Mouse (Mus musculus) lung, postnatal 0 days (tissue): ENCODE measurements around the gene Pnp2. TPM values are rescaled to one million over a fixed set of nuclear protein-coding genes. Genes with fewer than 3 reads are reported as not detected.
"Not testable (repeated sequence)": the region's sequence is repeated elsewhere in the genome, so short reads cannot be mapped to it uniquely, and the experiment has no call there.

ENCODE experiments used
- ATAC-seq: fragments of 200-750 bp; cut with Nextera tagmentation; 2 replicates; pipeline ENCODE4 v1.8.0; 2017; ENCODE audit warnings: moderate library complexity
- DNase-seq: peaks from one replicate; pipeline ENCODE4 v3.0.0-alpha.2; 2016; ENCODE audit warnings: low spot score
- H3K27ac ChIP-seq: fragments of 300-500 bp; sonication (generic); 2 replicates; pipeline ENCODE4 v1.5.1; 2014; ENCODE audit warnings: antibody characterized with exemption, mild to moderate bottlenecking, low read length, mixed read lengths
- H3K27me3 ChIP-seq: fragments of 300-500 bp; sonication (generic); replicated peaks from 2 replicates; pipeline ENCODE4 v1.6.1; 2014; ENCODE audit warnings: low read length, mixed read lengths; ENCODE audit not compliant: insufficient read depth
- H3K36me3 ChIP-seq: fragments of 300-500 bp; sonication (generic); 2 replicates; pipeline ENCODE4 v1.6.1; 2014; ENCODE audit warnings: low read length, mixed read lengths; ENCODE audit not compliant: insufficient read depth
- H3K4me1 ChIP-seq: fragments of 300-500 bp; sonication (generic); 2 replicates; pipeline ENCODE4 v1.6.1; 2014; ENCODE audit warnings: antibody characterized with exemption, low read depth, low read length, mixed read lengths; ENCODE audit not compliant: insufficient read depth
- H3K4me2 ChIP-seq: fragments of 300-500 bp; sonication (generic); replicated peaks from 2 replicates; pipeline ENCODE4 v1.6.1; 2014; ENCODE audit warnings: low read depth, mild to moderate bottlenecking, low read length, moderate library complexity, mixed read lengths
- H3K4me3 ChIP-seq: fragments of 300-500 bp; sonication (generic); 2 replicates; pipeline ENCODE4 v1.5.1; 2014; ENCODE audit warnings: low read depth, low read length
- H3K9ac ChIP-seq: fragments of 300-500 bp; sonication (generic); replicated peaks from 2 replicates; pipeline ENCODE4 v1.6.1; 2014; ENCODE audit warnings: low read depth, mild to moderate bottlenecking
- H3K9me3 ChIP-seq: fragments of 300-500 bp; sonication (generic); 2 replicates; pipeline ENCODE4 v1.6.1; 2016; ENCODE audit warnings: low read length, mixed read lengths
- CTCF ChIP-seq: IDR thresholded peaks from 2 replicates; pipeline ENCODE4 v1.5.1; 2016; ENCODE audit warnings: antibody characterized with exemption, mild to moderate bottlenecking
- EP300 ChIP-seq: IDR thresholded peaks from 2 replicates; pipeline ENCODE4 v1.6.1; 2016; ENCODE audit warnings: antibody characterized with exemption, mild to moderate bottlenecking, control low read depth
- WGBS: fragments of 180-500 bp; shearing (Covaris S2); extraction: QIAGEN DNeasy Blood & Tissue Kit; methylation state at CpG from one replicate; pipeline ENCODE4 v1.1.7; 2014; 5-methylcytosine and 5-hydroxymethylcytosine counted together
- polyA plus RNA-seq: library from polyadenylated mRNA; unstranded; fragments of >200 nt; fragmentation: Nextera tagmentation; extraction: Ambion mirVana; gene quantifications from 2 replicates; pipeline ENCODE4 v1.2.1, GENCODE M21; 2015

Pnp2 gene
- polyA plus RNA-seq, 1 experiment from 2014 or later: 1.2 TPM

DNA sequence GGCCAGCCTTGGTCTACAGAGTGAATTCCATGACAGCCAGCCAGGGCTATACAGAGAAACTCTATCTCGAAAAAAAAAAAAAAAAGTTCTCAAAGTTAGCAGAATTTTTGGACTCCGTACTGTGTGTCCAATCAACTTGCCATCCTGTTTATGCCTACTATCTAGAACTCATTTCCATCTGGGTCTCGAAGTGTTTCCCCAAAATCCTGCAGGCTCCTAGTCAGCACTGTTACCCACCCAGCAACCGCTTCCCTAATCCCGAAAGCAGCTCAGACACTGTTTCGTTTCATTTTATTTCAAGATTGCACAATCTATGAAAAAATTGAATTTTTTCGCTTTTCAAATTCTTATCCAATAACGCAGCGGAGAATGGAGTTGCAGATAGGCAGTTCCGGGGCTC, 305 bp upstream of the Pnp2 start:
- Histone ChIP-seq H3K4me3 (no peak overlapping the region), H3K27me3 (no peaks in the 10 kb centered on the region), H3K27ac (no peak overlapping the region), H3K4me1 (no peaks in the 10 kb centered on the region), H3K9me3 (no peaks in the 10 kb centered on the region), H3K9ac (no peak overlapping the region), H3K36me3 (0 out of 2 replicates have a peak, but pooled peaks cover 7% of the 10 kb centered on the region), H3K4me2 (no peak overlapping the region; the same call in 1 of the 2 replicates)
- no peak for ATAC-seq
- TF ChIP-seq EP300: no peak
- no peak for TF ChIP-seq CTCF
- WGBS: 72% methylated on average over 10 of the region's 10 CpGs
- peak; percentile 12 for DNase-seq

DNA sequence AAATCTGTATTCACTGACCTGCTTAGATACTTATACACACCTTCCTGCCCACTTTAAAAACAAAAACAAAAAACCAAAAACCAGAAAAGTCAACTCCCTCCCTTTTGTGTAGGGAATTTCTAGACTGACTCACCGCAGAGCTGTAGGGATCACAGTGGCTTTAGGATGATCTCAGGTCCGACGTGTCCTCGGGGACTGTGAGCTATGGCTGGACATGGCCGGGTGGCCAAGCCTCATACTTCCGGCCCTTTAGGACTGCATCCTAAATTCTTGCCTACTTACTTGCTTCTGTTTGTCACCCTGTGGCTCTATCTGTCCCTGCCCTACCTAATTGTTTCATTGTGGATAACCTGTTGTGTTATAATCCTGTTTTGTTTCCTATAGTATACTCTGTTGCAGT, 932 bp downstream of the Pnp2 start:
- not testable (repeated sequence) for DNase-seq, H3K36me3 ChIP-seq, ATAC-seq, H3K9ac ChIP-seq, H3K4me1 ChIP-seq, H3K27me3 ChIP-seq, H3K4me2 ChIP-seq, H3K4me3 ChIP-seq, H3K27ac ChIP-seq, H3K9me3 ChIP-seq
- 81% methylated on average over 6 of the region's 6 CpGs for WGBS

DNA sequence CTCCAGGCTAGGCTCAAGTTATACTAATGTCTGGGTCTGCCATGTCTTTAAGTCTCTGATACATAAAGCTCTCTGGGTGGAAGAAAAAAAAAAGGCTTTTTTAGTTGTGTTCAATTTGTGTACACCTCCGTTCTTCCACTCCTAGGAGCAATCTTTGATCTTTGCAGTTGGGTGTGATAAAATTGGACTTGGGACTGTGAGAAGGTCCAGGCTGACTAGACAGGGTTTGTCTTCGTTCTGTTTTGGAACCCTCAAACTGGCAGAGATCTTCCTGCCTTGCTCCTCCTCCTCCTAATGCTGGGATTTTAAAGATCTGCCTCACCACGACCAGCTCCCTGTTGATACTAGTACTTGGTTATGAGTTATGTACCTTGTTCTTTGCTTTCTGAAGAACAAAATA, 1.4 kb downstream of the Pnp2 start:
- H3K4me3 ChIP-seq, ATAC-seq, H3K9me3 ChIP-seq, DNase-seq, H3K27me3 ChIP-seq, H3K36me3 ChIP-seq, H3K9ac ChIP-seq, H3K27ac ChIP-seq, H3K4me1 ChIP-seq, H3K4me2 ChIP-seq: not testable (repeated sequence)
- WGBS: 49% methylated on average over 3 of the region's 3 CpGs

DNA sequence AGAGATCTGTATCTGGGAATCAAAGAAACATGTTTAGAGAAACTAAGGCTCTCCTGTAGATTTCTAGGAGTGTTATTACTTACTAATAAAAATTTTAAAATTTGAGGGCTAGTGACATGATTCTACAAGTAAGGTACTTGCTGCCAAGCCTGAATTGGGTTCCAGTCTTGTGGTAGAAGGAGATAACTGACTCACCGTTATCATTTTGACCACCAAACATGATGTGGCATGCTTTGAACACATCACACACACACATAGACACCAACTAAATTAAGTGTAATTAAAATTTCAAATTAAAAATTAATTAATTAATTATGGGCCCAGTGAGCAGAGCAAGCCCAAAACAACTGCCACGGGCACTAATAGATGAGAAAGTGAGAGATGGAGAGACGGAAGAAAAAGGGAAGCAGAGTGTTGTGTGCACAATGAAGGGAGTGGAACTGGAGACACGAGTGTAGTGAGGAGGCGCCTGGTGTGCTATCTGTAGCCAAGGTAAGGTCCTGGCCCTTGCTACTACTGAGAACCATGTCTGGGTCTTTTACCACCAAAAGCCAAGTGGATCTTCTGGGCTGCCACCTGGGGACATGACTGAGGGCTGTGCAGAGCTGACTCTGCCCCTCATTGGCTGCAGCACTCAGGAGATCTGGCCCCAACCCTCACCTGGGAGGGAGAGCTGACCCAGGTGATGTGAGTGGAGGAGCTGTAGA, 2.6 kb downstream of the Pnp2 start:
- not testable (repeated sequence) for H3K9ac ChIP-seq, H3K4me3 ChIP-seq, H3K27ac ChIP-seq, H3K36me3 ChIP-seq, H3K27me3 ChIP-seq, H3K4me1 ChIP-seq, DNase-seq, H3K4me2 ChIP-seq, ATAC-seq, H3K9me3 ChIP-seq
- WGBS: 88% methylated on average over 5 of the region's 5 CpGs

DNA sequence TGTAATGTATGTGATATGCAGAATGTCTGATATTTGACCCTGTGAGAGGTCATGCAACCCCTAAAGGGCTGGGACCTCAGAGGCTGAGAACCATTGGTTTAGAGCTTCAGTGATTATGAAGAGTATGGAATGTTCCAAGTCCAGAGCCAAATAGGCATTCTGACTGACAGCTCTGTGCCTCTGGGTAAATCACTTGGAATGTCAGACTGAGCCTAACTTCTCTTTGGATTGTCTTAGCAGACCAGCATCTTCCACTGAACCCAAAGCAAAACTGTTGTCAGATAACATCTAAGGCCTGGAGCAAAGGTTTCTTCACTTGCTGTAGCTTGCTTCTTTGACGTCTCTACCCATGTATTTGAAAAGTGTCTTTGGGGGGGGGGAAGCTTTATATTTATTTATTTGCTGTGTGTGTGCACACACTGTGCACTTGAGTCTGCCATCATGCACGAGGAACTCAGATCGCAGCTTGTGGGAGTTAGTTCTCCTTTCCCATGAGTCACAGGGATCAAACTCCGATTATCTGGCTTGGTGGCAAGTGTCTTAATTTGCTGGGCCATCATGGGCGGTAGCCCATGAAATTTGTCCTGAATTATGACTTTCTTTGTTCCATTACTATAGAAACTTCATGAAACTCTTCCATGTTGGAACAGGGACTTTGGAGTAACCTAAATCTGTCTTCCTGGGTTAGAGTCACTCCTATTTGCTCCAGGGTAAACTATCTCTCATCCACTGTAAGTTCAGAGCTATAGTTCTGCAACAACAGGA, 12.6 kb downstream of the Pnp2 start:
- no peak for ATAC-seq
- Histone ChIP-seq H3K27me3 (no peaks in the 10 kb centered on the region), H3K9me3 (no peaks in the 10 kb centered on the region), H3K27ac (no peak overlapping the region), H3K4me3 (no peak overlapping the region), H3K9ac (no peak overlapping the region), H3K4me2 (no peak overlapping the region), H3K4me1 (no peaks in the 10 kb centered on the region), H3K36me3 (no peaks in the 10 kb centered on the region)
- no peak for DNase-seq
- TF ChIP-seq EP300: no peak
- no peak for TF ChIP-seq CTCF
- 86% methylated on average over 5 of the region's 5 CpGs for WGBS

DNA sequence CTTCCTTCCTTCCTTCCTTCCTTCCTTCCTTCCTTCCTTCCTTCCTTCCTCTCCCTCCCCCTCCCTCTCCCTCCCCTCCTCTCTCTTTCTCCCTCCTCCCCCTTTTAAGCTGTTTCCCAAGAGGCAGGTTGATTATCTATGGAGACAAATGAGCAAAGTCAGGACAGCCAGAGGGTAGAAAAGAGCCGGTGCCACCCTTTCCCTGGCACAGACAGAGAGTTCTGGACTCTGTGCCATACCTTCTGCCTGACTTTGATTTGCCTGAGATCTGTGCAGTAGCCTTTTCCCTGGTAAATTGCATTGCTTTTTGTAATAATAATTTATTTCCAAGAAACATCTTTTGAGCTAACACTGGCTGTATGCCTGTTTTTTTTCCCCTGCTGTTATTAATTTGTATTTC, 13.2 kb downstream of the Pnp2 start:
- Histone ChIP-seq H3K4me1 (no peaks in the 10 kb centered on the region), H3K36me3 (no peaks in the 10 kb centered on the region), H3K9ac (no peak overlapping the region), H3K4me2 (no peak overlapping the region), H3K27me3 (no peaks in the 10 kb centered on the region), H3K27ac (no peak overlapping the region), H3K4me3 (no peak overlapping the region), H3K9me3 (no peaks in the 10 kb centered on the region)
- 29% methylated on average over 1 of the region's 1 CpGs for WGBS
- no peak for ATAC-seq
- no peak for TF ChIP-seq CTCF
- TF ChIP-seq EP300: no peak
- no peak for DNase-seq
